Mouse (Mus musculus): ENCODE measurements around the gene Gga3. TPM values are rescaled to one million over a fixed set of nuclear protein-coding genes. Genes with fewer than 3 reads are reported as not detected.

Gga3 gene
- polyA plus RNA-seq, 2 experiments, result 6.4 to 9.2 TPM

GRCm38 (mm10) chr11:115609576-115609975 is 5.7 kb upstream of the Gga3 start:
- peaks cover 36% of the 10 kb centered on the region for H3K36me3 ChIP-seq (replicated peaks; ENCODE audit: control insufficient read depth, insufficient read depth, low read depth)
- TF ChIP-seq CTCF (IDR thresholded peaks at IDR 0.05; ENCODE audit: low read depth), result no peak
- TF ChIP-seq EP300 (IDR thresholded peaks at IDR 0.05; ENCODE audit: low read depth), result no peak
- no peak overlapping the region for H3K9ac ChIP-seq (replicated peaks)
- H3K9me3 ChIP-seq (ENCODE audit: control insufficient read depth, low read length), result no peaks in the 10 kb centered on the region
- peaks cover 8 to 18% of the 10 kb centered on the region in 2 experiments for H3K4me1 ChIP-seq (replicated peaks; ENCODE audit: control insufficient read depth in 2 of 2, insufficient read depth in 2 of 2, low read length in 1 of 2)
- H3K4me3 ChIP-seq (ENCODE audit: insufficient read depth in 1 of 2, low read depth in 2 of 2, low read length in 2 of 2), result no peak overlapping the region
- DNase-seq (ENCODE audit: low read depth in 3 of 3, low spot score in 3 of 3), result no peak
- H3K27me3 ChIP-seq (ENCODE audit: control insufficient read depth, insufficient read depth, low read length), result no peaks in the 10 kb centered on the region
- H3K27ac ChIP-seq, result no peak overlapping the region
- ATAC-seq (ENCODE audit: insufficient read depth), result no peak
- WGBS (ENCODE audit: insufficient replicate concordance), result 57% methylated on average over 3 of the region's 3 CpGs
- H3K4me2 ChIP-seq (ENCODE audit: low read depth), result no peak overlapping the region

- no peak for DNase-seq (ENCODE audit: low read depth in 3 of 3, low spot score in 3 of 3)
- H3K4me1 ChIP-seq (replicated peaks; ENCODE audit: control insufficient read depth in 2 of 2, insufficient read depth in 2 of 2, low read length in 1 of 2), result peaks cover 8 to 17% of the 10 kb centered on the region in 2 experiments
- no peak for TF ChIP-seq CTCF (IDR thresholded peaks at IDR 0.05; ENCODE audit: low read depth)
- TF ChIP-seq EP300 (IDR thresholded peaks at IDR 0.05; ENCODE audit: low read depth), result no peak
- H3K4me3 ChIP-seq (ENCODE audit: insufficient read depth in 1 of 2, low read depth in 2 of 2, low read length in 2 of 2), result no peak overlapping the region
- no peak overlapping the region for H3K4me2 ChIP-seq (ENCODE audit: low read depth)
- H3K9ac ChIP-seq (replicated peaks), result no peak overlapping the region
- 82% methylated on average over 23 of the region's 23 CpGs for WGBS (ENCODE audit: insufficient replicate concordance)
- H3K27me3 ChIP-seq (ENCODE audit: control insufficient read depth, insufficient read depth, low read length), result no peaks in the 10 kb centered on the region
- peaks cover 36% of the 10 kb centered on the region for H3K36me3 ChIP-seq (replicated peaks; ENCODE audit: control insufficient read depth, insufficient read depth, low read depth)
- no peak for ATAC-seq (ENCODE audit: insufficient read depth)
- H3K9me3 ChIP-seq (ENCODE audit: control insufficient read depth, low read length), result no peaks in the 10 kb centered on the region
- no peak overlapping the region for H3K27ac ChIP-seq
Measured at GRCm38 (mm10) chr11:115608421-115609399, 4.9 kb upstream of the Gga3 start.

GRCm38 (mm10) chr11:115606733-115607132 is 2.9 kb upstream of the Gga3 start:
- Histone ChIP-seq H3K9ac (replicated peaks) (no peak overlapping the region), H3K4me1 (replicated peaks; ENCODE audit: control insufficient read depth in 2 of 2, insufficient read depth in 2 of 2, low read length in 1 of 2) (peaks cover 7 to 20% of the 10 kb centered on the region in 2 experiments; a peak in 3 of 4 replicates), H3K4me2 (ENCODE audit: low read depth) (no peak overlapping the region), H3K36me3 (replicated peaks; ENCODE audit: control insufficient read depth, insufficient read depth, low read depth) (peaks cover 36% of the 10 kb centered on the region), H3K9me3 (ENCODE audit: control insufficient read depth, low read length) (no peaks in the 10 kb centered on the region), H3K27ac (no peak overlapping the region), H3K27me3 (ENCODE audit: control insufficient read depth, insufficient read depth, low read length) (no peaks in the 10 kb centered on the region), H3K4me3 (ENCODE audit: insufficient read depth in 1 of 2, low read depth in 2 of 2, low read length in 2 of 2) (no peak overlapping the region)
- 89% methylated on average over 18 of the region's 18 CpGs for WGBS (ENCODE audit: insufficient replicate concordance)
- no peak for DNase-seq (ENCODE audit: low read depth in 3 of 3, low spot score in 3 of 3)
- no peak for ATAC-seq (ENCODE audit: insufficient read depth)
- TF ChIP-seq EP300 (IDR thresholded peaks at IDR 0.05; ENCODE audit: low read depth) (no peak), CTCF (IDR thresholded peaks at IDR 0.05; ENCODE audit: low read depth) (no peak)

GRCm38 (mm10) chr11:115604304-115604696 is 449 bp upstream of the Gga3 start:
- DNase-seq (ENCODE audit: low read depth in 3 of 3, low spot score in 3 of 3) (no peak), ATAC-seq (ENCODE audit: insufficient read depth) (peak; percentile 5; the same call in 1 of the 2 replicates)

GRCm38 (mm10) chr11:115603128-115603475 is 749 bp downstream of the Gga3 start:
- Histone ChIP-seq H3K4me3 (ENCODE audit: insufficient read depth in 1 of 2, low read depth in 2 of 2, low read length in 2 of 2) (peak overlapping the region; percentile 86 to 96), H3K4me1 (replicated peaks; ENCODE audit: control insufficient read depth in 2 of 2, insufficient read depth in 2 of 2, low read length in 1 of 2) (peaks cover 12 to 17% of the 10 kb centered on the region in 2 experiments), H3K27me3 (ENCODE audit: control insufficient read depth, insufficient read depth, low read length) (no peaks in the 10 kb centered on the region), H3K36me3 (replicated peaks; ENCODE audit: control insufficient read depth, insufficient read depth, low read depth) (peaks cover 23% of the 10 kb centered on the region), H3K27ac (peak overlapping the region; percentile 27), H3K9ac (replicated peaks) (peak overlapping the region; percentile 89), H3K4me2 (ENCODE audit: low read depth) (peak overlapping the region; percentile 96), H3K9me3 (ENCODE audit: control insufficient read depth, low read length) (no peaks in the 10 kb centered on the region)
- WGBS (ENCODE audit: insufficient replicate concordance), result 3% methylated on average over 15 of the region's 15 CpGs
- peak; percentile 5; the same call in 1 of the 2 replicates for ATAC-seq (ENCODE audit: insufficient read depth)
- TF ChIP-seq EP300 (IDR thresholded peaks at IDR 0.05; ENCODE audit: low read depth) (no peak), CTCF (IDR thresholded peaks at IDR 0.05; ENCODE audit: low read depth) (no peak)
- DNase-seq (ENCODE audit: low read depth in 3 of 3, low spot score in 3 of 3), result no peak

More at GRCm38 (mm10) chr11:115604304-115604696, 449 bp upstream of the Gga3 start:
- H3K4me2 ChIP-seq (ENCODE audit: low read depth), result peak overlapping the region; percentile 96
- H3K27me3 ChIP-seq (ENCODE audit: control insufficient read depth, insufficient read depth, low read length), result no peaks in the 10 kb centered on the region
- peaks cover 31% of the 10 kb centered on the region for H3K36me3 ChIP-seq (replicated peaks; ENCODE audit: control insufficient read depth, insufficient read depth, low read depth)
- H3K4me3 ChIP-seq (ENCODE audit: insufficient read depth in 1 of 2, low read depth in 2 of 2, low read length in 2 of 2), result peak overlapping the region; percentile 86 to 96
- peaks cover 12 to 17% of the 10 kb centered on the region in 2 experiments for H3K4me1 ChIP-seq (replicated peaks; ENCODE audit: control insufficient read depth in 2 of 2, insufficient read depth in 2 of 2, low read length in 1 of 2)
- H3K9me3 ChIP-seq (ENCODE audit: control insufficient read depth, low read length), result no peaks in the 10 kb centered on the region
- 0% methylated on average over 26 of the region's 26 CpGs for WGBS (ENCODE audit: insufficient replicate concordance)
- H3K27ac ChIP-seq, result no peak overlapping the region; the same call in 1 of the 2 replicates
- TF ChIP-seq CTCF (IDR thresholded peaks at IDR 0.05; ENCODE audit: low read depth) (no peak), EP300 (IDR thresholded peaks at IDR 0.05; ENCODE audit: low read depth) (no peak)
- peak overlapping the region; percentile 89 for H3K9ac ChIP-seq (replicated peaks)

Measured in liver, embryonic 14.5 days (tissue).